In genomic region chr2:79136619-79137458, GRCm38 (mm10) we compare ENCODE assay signal across 31 mouse cellular contexts.
"Had no signal": no experiment of that assay in that cellular context is flagged by ENCODE, and none has a peak within 500 bp of the region (broad histone marks: within the 10 kb centered on the region; RNA-seq: fewer than 3 reads in every experiment).

No protein-coding gene starts in this region.

- H3K4me2 ChIP-seq: limb, embryonic 12.5 days; limb, embryonic 13.5 days; limb, embryonic 15.5 days; liver, embryonic 11.5 days; liver, embryonic 12.5 days; liver, embryonic 13.5 days; liver, embryonic 15.5 days; lung, embryonic 14.5 days; lung, embryonic 15.5 days; midbrain, embryonic 12.5 days; midbrain, embryonic 13.5 days; midbrain, embryonic 15.5 days; neural tube, embryonic 12.5 days had no signal

- H3K4me1 ChIP-seq: limb, embryonic 12.5 days; limb, embryonic 13.5 days; limb, embryonic 15.5 days; lung, embryonic 15.5 days; midbrain, embryonic 12.5 days; midbrain, embryonic 13.5 days; midbrain, embryonic 15.5 days; neural tube, embryonic 12.5 days had no signal

- H3K9ac ChIP-seq: limb, embryonic 12.5 days; limb, embryonic 13.5 days; limb, embryonic 15.5 days; liver, embryonic 12.5 days; liver, embryonic 13.5 days; liver, embryonic 14.5 days; liver, embryonic 15.5 days; liver, postnatal 0 days; lung, embryonic 14.5 days; lung, embryonic 15.5 days; midbrain, embryonic 12.5 days; midbrain, embryonic 13.5 days; midbrain, embryonic 15.5 days; neural tube, embryonic 12.5 days had no signal

- H3K9me3 ChIP-seq: limb, embryonic 10.5 days; limb, embryonic 12.5 days; limb, embryonic 13.5 days; limb, embryonic 15.5 days; liver, embryonic 12.5 days; liver, embryonic 13.5 days; liver, embryonic 15.5 days; lung, embryonic 15.5 days; megakaryocyte, embryonic 14.5 days; midbrain, embryonic 10.5 days; midbrain, embryonic 12.5 days; midbrain, embryonic 13.5 days; midbrain, embryonic 15.5 days; neural tube, embryonic 12.5 days had no signal

- ATAC-seq: liver, embryonic 12.5 days; liver, postnatal 0 days; lung, postnatal 0 days; midbrain, embryonic 13.5 days; midbrain, embryonic 15.5 days; midbrain, embryonic 16.5 days had no signal

- DNase-seq: left cerebral cortex, postnatal 4 days; liver; liver, embryonic 13.5 days; liver, postnatal 0 days; lung, adult 18-20 months; lung, postnatal 10 days; lung, postnatal 14 days; lung, postnatal 36 days; lung, postnatal 4 days; midbrain, embryonic 14.5 days had no signal

- H3K27ac ChIP-seq: left cerebral cortex, adult 2 months; limb, embryonic 10.5 days; limb, embryonic 12.5 days; limb, embryonic 13.5 days; limb, embryonic 15.5 days; liver, embryonic 12.5 days; liver, embryonic 13.5 days; liver, embryonic 14.5 days; liver, embryonic 15.5 days; lung, embryonic 15.5 days; macrophage; midbrain, embryonic 10.5 days; midbrain, embryonic 12.5 days; midbrain, embryonic 13.5 days; midbrain, embryonic 15.5 days; neural tube, embryonic 12.5 days had no signal

- H3K27me3 ChIP-seq: limb, embryonic 12.5 days; limb, embryonic 13.5 days; limb, embryonic 15.5 days; liver, embryonic 12.5 days; liver, embryonic 13.5 days; liver, embryonic 15.5 days; lung, embryonic 15.5 days; megakaryocyte, embryonic 14.5 days; midbrain, embryonic 12.5 days; midbrain, embryonic 13.5 days; midbrain, embryonic 15.5 days; neural tube, embryonic 12.5 days had no signal

- H3K36me3 ChIP-seq: limb, embryonic 10.5 days; limb, embryonic 12.5 days; limb, embryonic 13.5 days; limb, embryonic 15.5 days; liver, embryonic 12.5 days; liver, embryonic 13.5 days; liver, embryonic 15.5 days; lung, embryonic 15.5 days; midbrain, embryonic 10.5 days; midbrain, embryonic 12.5 days; midbrain, embryonic 13.5 days; midbrain, embryonic 15.5 days; neural tube, embryonic 12.5 days had no signal

- H3K4me3 ChIP-seq: left cerebral cortex, adult 2 months; limb, embryonic 10.5 days; limb, embryonic 12.5 days; limb, embryonic 13.5 days; limb, embryonic 15.5 days; liver, embryonic 12.5 days; liver, embryonic 13.5 days; liver, embryonic 15.5 days; lung, embryonic 15.5 days; megakaryocyte, embryonic 14.5 days; midbrain, embryonic 10.5 days; midbrain, embryonic 12.5 days; midbrain, embryonic 13.5 days; midbrain, embryonic 15.5 days; myocyte; neural tube, embryonic 12.5 days had no signal
